Mouse (Mus musculus): ENCODE results near the gene Mcidas. TPM values are rescaled to one million over a fixed set of nuclear protein-coding genes. Genes with fewer than 3 reads are reported as not detected.
"Not testable (repeated sequence)": the region's sequence is repeated elsewhere in the genome, so short reads cannot be mapped to it uniquely, and the experiment has no call there.

Mcidas gene
- polyA plus RNA-seq, 1 experiment from 2014 or later, result 0.17 TPM

- no peak overlapping the region for H3K27ac ChIP-seq (ENCODE audit: low read length)
- H3K36me3 ChIP-seq (ENCODE audit: control insufficient read depth, insufficient read depth, low read length), result no peaks in the 10 kb centered on the region
- H3K27me3 ChIP-seq (ENCODE audit: control insufficient read depth, insufficient read depth, low read length), result peaks cover 51% of the 10 kb centered on the region
- no peak overlapping the region for H3K4me3 ChIP-seq (ENCODE audit: low read depth, low read length)
- ATAC-seq (ENCODE audit: insufficient number of reproducible peaks, insufficient read depth, low FRiP score, low read depth), result no peak
- no peak overlapping the region for H3K4me2 ChIP-seq (replicated peaks; ENCODE audit: low read depth, low read length)
- no peak overlapping the region for H3K9ac ChIP-seq (replicated peaks; ENCODE audit: low read depth, low read length)
- no peaks in the 10 kb centered on the region for H3K9me3 ChIP-seq (ENCODE audit: control insufficient read depth, low read depth, low read length)
- H3K4me1 ChIP-seq (ENCODE audit: control insufficient read depth, insufficient read depth, low read length), result peaks cover 13% of the 10 kb centered on the region; the same call in 1 of the 2 replicates
- WGBS, result 53% methylated on average over 4 of the region's 4 CpGs
These were observed 2.8 kb downstream of the Mcidas start for GRCm38 (mm10) chr13:112996407-112996806.

GRCm38 (mm10) chr13:112997369-112997768 is 3.7 kb downstream of the Mcidas start:
- no peak for ATAC-seq (ENCODE audit: insufficient number of reproducible peaks, insufficient read depth, low FRiP score, low read depth)
- Histone ChIP-seq H3K27ac (ENCODE audit: low read length) (no peak overlapping the region), H3K4me2 (replicated peaks; ENCODE audit: low read depth, low read length) (no peak overlapping the region), H3K27me3 (ENCODE audit: control insufficient read depth, insufficient read depth, low read length) (peaks cover 48% of the 10 kb centered on the region), H3K4me3 (ENCODE audit: low read depth, low read length) (no peak overlapping the region), H3K9me3 (ENCODE audit: control insufficient read depth, low read depth, low read length) (no peaks in the 10 kb centered on the region), H3K9ac (replicated peaks; ENCODE audit: low read depth, low read length) (no peak overlapping the region), H3K36me3 (ENCODE audit: control insufficient read depth, insufficient read depth, low read length) (no peaks in the 10 kb centered on the region), H3K4me1 (ENCODE audit: control insufficient read depth, insufficient read depth, low read length) (peaks cover 13% of the 10 kb centered on the region; the same call in 1 of the 2 replicates)
- 67% methylated on average over 6 of the region's 6 CpGs for WGBS

- Histone ChIP-seq H3K27me3 (ENCODE audit: control insufficient read depth, insufficient read depth, low read length) (peaks cover 42% of the 10 kb centered on the region), H3K4me2 (replicated peaks; ENCODE audit: low read depth, low read length) (peak overlapping the region; percentile 88), H3K9ac (replicated peaks; ENCODE audit: low read depth, low read length) (peak overlapping the region; percentile 33; the same call in 1 of the 2 replicates), H3K36me3 (ENCODE audit: control insufficient read depth, insufficient read depth, low read length) (no peaks in the 10 kb centered on the region), H3K27ac (ENCODE audit: low read length) (no peak overlapping the region), H3K9me3 (ENCODE audit: control insufficient read depth, low read depth, low read length) (no peaks in the 10 kb centered on the region), H3K4me1 (ENCODE audit: control insufficient read depth, insufficient read depth, low read length) (peaks cover 8% of the 10 kb centered on the region; the same call in 1 of the 2 replicates), H3K4me3 (ENCODE audit: low read depth, low read length) (peak overlapping the region; percentile 39)
- ATAC-seq (ENCODE audit: insufficient number of reproducible peaks, insufficient read depth, low FRiP score, low read depth), result no peak; the same call in 1 of the 2 replicates
- under 1% methylated on average over 46 of the region's 46 CpGs for WGBS
These were observed 5.0 kb downstream of the Mcidas start for GRCm38 (mm10) chr13:112998427-112999201.

- Histone ChIP-seq H3K9me3 (ENCODE audit: control insufficient read depth, low read depth, low read length) (no peaks in the 10 kb centered on the region), H3K4me1 (ENCODE audit: control insufficient read depth, insufficient read depth, low read length) (0 out of 2 replicates have a peak, but pooled peaks cover 5% of the 10 kb centered on the region), H3K4me3 (ENCODE audit: low read depth, low read length) (no peak overlapping the region), H3K27ac (ENCODE audit: low read length) (peak overlapping the region; percentile 58; the same call in 1 of the 2 replicates), H3K4me2 (replicated peaks; ENCODE audit: low read depth, low read length) (no peak overlapping the region), H3K9ac (replicated peaks; ENCODE audit: low read depth, low read length) (no peak overlapping the region), H3K27me3 (ENCODE audit: control insufficient read depth, insufficient read depth, low read length) (peaks cover 27% of the 10 kb centered on the region), H3K36me3 (ENCODE audit: control insufficient read depth, insufficient read depth, low read length) (no peaks in the 10 kb centered on the region)
- WGBS, result 66% methylated on average over 3 of the region's 3 CpGs
- peak; percentile 53 for ATAC-seq (ENCODE audit: insufficient number of reproducible peaks, insufficient read depth, low FRiP score, low read depth)
These were observed 6.4 kb downstream of the Mcidas start for GRCm38 (mm10) chr13:113000090-113000489.

- Histone ChIP-seq H3K4me1 (ENCODE audit: control insufficient read depth, insufficient read depth, low read length) (0 out of 2 replicates have a peak, but pooled peaks cover 5% of the 10 kb centered on the region), H3K4me2 (replicated peaks; ENCODE audit: low read depth, low read length) (no peak overlapping the region), H3K9ac (replicated peaks; ENCODE audit: low read depth, low read length) (no peak overlapping the region), H3K4me3 (ENCODE audit: low read depth, low read length) (no peak overlapping the region), H3K9me3 (ENCODE audit: control insufficient read depth, low read depth, low read length) (no peaks in the 10 kb centered on the region), H3K27ac (ENCODE audit: low read length) (peak overlapping the region; percentile 58; the same call in 1 of the 2 replicates), H3K27me3 (ENCODE audit: control insufficient read depth, insufficient read depth, low read length) (peaks cover 23% of the 10 kb centered on the region), H3K36me3 (ENCODE audit: control insufficient read depth, insufficient read depth, low read length) (no peaks in the 10 kb centered on the region)
- peak; percentile 94 for ATAC-seq (ENCODE audit: insufficient number of reproducible peaks, insufficient read depth, low FRiP score, low read depth)
- WGBS, result 55% methylated on average over 9 of the region's 9 CpGs
These were observed 7.1 kb downstream of the Mcidas start for GRCm38 (mm10) chr13:113000576-113001318.

GRCm38 (mm10) chr13:113012683-113013082 is 19.0 kb downstream of the Mcidas start:
- WGBS, result 79% methylated on average over 6 of the region's 6 CpGs
- Histone ChIP-seq H3K27me3 (ENCODE audit: control insufficient read depth, insufficient read depth, low read length) (no peaks in the 10 kb centered on the region), H3K27ac (ENCODE audit: low read length) (no peak overlapping the region), H3K4me3 (ENCODE audit: low read depth, low read length) (no peak overlapping the region), H3K36me3 (ENCODE audit: control insufficient read depth, insufficient read depth, low read length) (no peaks in the 10 kb centered on the region), H3K9ac (replicated peaks; ENCODE audit: low read depth, low read length) (no peak overlapping the region), H3K4me1 (ENCODE audit: control insufficient read depth, insufficient read depth, low read length) (no peaks in the 10 kb centered on the region), H3K4me2 (replicated peaks; ENCODE audit: low read depth, low read length) (peak overlapping the region; percentile 36), H3K9me3 (ENCODE audit: control insufficient read depth, low read depth, low read length) (no peaks in the 10 kb centered on the region; the same call in 1 of the 2 replicates)
- no peak for ATAC-seq (ENCODE audit: insufficient number of reproducible peaks, insufficient read depth, low FRiP score, low read depth)

GRCm38 (mm10) chr13:113013174-113013953 is 19.7 kb downstream of the Mcidas start:
- not testable (repeated sequence) for H3K9ac ChIP-seq (replicated peaks; ENCODE audit: low read depth, low read length); H3K36me3 ChIP-seq (ENCODE audit: control insufficient read depth, insufficient read depth, low read length); H3K4me1 ChIP-seq (ENCODE audit: control insufficient read depth, insufficient read depth, low read length); H3K27me3 ChIP-seq (ENCODE audit: control insufficient read depth, insufficient read depth, low read length); ATAC-seq (ENCODE audit: insufficient number of reproducible peaks, insufficient read depth, low FRiP score, low read depth); H3K9me3 ChIP-seq (ENCODE audit: control insufficient read depth, low read depth, low read length); H3K27ac ChIP-seq (ENCODE audit: low read length)
- peak overlapping the region; percentile 4; the same call in 1 of the 2 replicates for H3K4me3 ChIP-seq (ENCODE audit: low read depth, low read length)
- WGBS, result 42% methylated on average over 19 of the region's 20 CpGs
- peak overlapping the region; percentile 36 for H3K4me2 ChIP-seq (replicated peaks; ENCODE audit: low read depth, low read length)

GRCm38 (mm10) chr13:113021521-113021920 is 27.9 kb downstream of the Mcidas start:
- no peak overlapping the region for H3K4me2 ChIP-seq (replicated peaks; ENCODE audit: low read depth, low read length)
- no peaks in the 10 kb centered on the region for H3K27me3 ChIP-seq (ENCODE audit: control insufficient read depth, insufficient read depth, low read length)
- H3K27ac ChIP-seq (ENCODE audit: low read length), result no peak overlapping the region
- no peaks in the 10 kb centered on the region for H3K4me1 ChIP-seq (ENCODE audit: control insufficient read depth, insufficient read depth, low read length)
- ATAC-seq (ENCODE audit: insufficient number of reproducible peaks, insufficient read depth, low FRiP score, low read depth), result no peak
- no peaks in the 10 kb centered on the region for H3K36me3 ChIP-seq (ENCODE audit: control insufficient read depth, insufficient read depth, low read length)
- no peak overlapping the region for H3K9ac ChIP-seq (replicated peaks; ENCODE audit: low read depth, low read length)
- no peaks in the 10 kb centered on the region for H3K9me3 ChIP-seq (ENCODE audit: control insufficient read depth, low read depth, low read length)
- no peak overlapping the region for H3K4me3 ChIP-seq (ENCODE audit: low read depth, low read length)
- WGBS, result 85% methylated on average over 2 of the region's 2 CpGs
